Mouse (Mus musculus): ENCODE measurements around the gene Tnfrsf22. TPM values are rescaled to one million over a fixed set of nuclear protein-coding genes. Genes with fewer than 3 reads are reported as not detected.

The Tnfrsf22 gene
- polyA plus RNA-seq, 1 experiment from 2014 or later, result 9.1 TPM

DNA sequence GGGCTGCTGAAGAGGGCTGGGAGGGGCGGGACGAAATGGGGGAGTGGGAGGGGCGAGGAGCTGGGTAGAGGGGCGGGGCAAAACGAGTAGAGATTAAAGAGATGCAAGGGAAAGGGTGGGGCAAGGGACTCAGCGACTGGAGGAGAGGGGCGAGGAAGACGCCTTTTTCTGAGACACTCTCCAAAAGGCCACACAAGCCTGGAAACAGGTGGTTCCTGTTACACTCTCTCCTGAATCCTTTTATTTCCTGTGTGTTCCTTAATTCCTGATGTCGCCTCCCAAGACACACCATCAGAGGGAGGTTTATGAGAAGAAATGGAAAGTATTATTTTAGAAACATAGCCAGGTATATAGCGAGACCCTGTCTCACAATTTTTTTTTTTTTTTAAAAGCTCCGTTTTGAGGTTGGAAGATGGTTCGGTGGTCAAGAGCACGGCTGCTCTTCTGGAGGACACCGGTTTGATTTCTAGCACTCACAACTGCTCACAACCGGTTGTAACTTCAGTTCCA lies 49.2 kb downstream of the Tnfrsf22 start:
- 5% methylated on average over 15 of the region's 15 CpGs for WGBS
- peak overlapping the region; percentile 25; the same call in 1 of the 2 replicates for H3K9ac ChIP-seq (ENCODE audit: low read length)

GRCm38 (mm10) chr7:143599428-143600230 lies 49.8 kb downstream of the Tnfrsf22 start, which contains the start of gene Cars:
Gene Cars (minus strand): TSS chr7:143600090.
- Histone ChIP-seq H3K9me3 (ENCODE audit: control insufficient read depth, low read length) (no peaks in the 10 kb centered on the region), H3K4me1 (replicated peaks; ENCODE audit: control insufficient read depth, insufficient read depth, low read length) (peaks cover 7% of the 10 kb centered on the region; the same call in 1 of the 2 replicates), H3K27me3 (replicated peaks; ENCODE audit: control insufficient read depth, insufficient read depth, low read length) (no peaks in the 10 kb centered on the region), H3K36me3 (ENCODE audit: control insufficient read depth, insufficient read depth, low read length) (peaks cover 5% of the 10 kb centered on the region; the same call in 1 of the 2 replicates), H3K4me2 (ENCODE audit: low read length) (peak within 1 kb of the TSS; percentile 95), H3K27ac (ENCODE audit: low read depth) (peak within 1 kb of the TSS; percentile 43; the same call in 1 of the 2 replicates), H3K4me3 (ENCODE audit: low read depth, low read length) (peak within 1 kb of the TSS; percentile 87), H3K9ac (ENCODE audit: low read length) (peak within 1 kb of the TSS; percentile 80)
- WGBS, result 3% methylated on average over 35 of the region's 35 CpGs
- ATAC-seq (replicated peaks; ENCODE audit: low FRiP score, low TSS enrichment, low read depth) (peak; percentile 99), DNase-seq (ENCODE audit: low spot score) (peak; percentile 95)

More for the DNA sequence above, 49.2 kb downstream of the Tnfrsf22 start:
- Histone ChIP-seq H3K4me2 (ENCODE audit: low read length) (peak overlapping the region; percentile 95), H3K4me1 (replicated peaks; ENCODE audit: control insufficient read depth, insufficient read depth, low read length) (peaks cover 7% of the 10 kb centered on the region; the same call in 1 of the 2 replicates), H3K27me3 (replicated peaks; ENCODE audit: control insufficient read depth, insufficient read depth, low read length) (no peaks in the 10 kb centered on the region), H3K36me3 (ENCODE audit: control insufficient read depth, insufficient read depth, low read length) (peaks cover 5% of the 10 kb centered on the region; the same call in 1 of the 2 replicates), H3K9me3 (ENCODE audit: control insufficient read depth, low read length) (no peaks in the 10 kb centered on the region), H3K4me3 (ENCODE audit: low read depth, low read length) (peak overlapping the region; percentile 87), H3K27ac (ENCODE audit: low read depth) (no peak overlapping the region)
- ATAC-seq (replicated peaks; ENCODE audit: low FRiP score, low TSS enrichment, low read depth) (peak; percentile 53; the same call in 1 of the 2 replicates), DNase-seq (ENCODE audit: low spot score) (no peak)

- DNase-seq (ENCODE audit: low spot score), result no peak
- H3K9me3 ChIP-seq (ENCODE audit: control insufficient read depth, low read length), result no peaks in the 10 kb centered on the region
- H3K9ac ChIP-seq (ENCODE audit: low read length), result no peak overlapping the region
- H3K36me3 ChIP-seq (ENCODE audit: control insufficient read depth, insufficient read depth, low read length), result peaks cover 27% of the 10 kb centered on the region
- no peak overlapping the region for H3K4me2 ChIP-seq (ENCODE audit: low read length)
- no peak overlapping the region for H3K27ac ChIP-seq (ENCODE audit: low read depth)
- no peak overlapping the region for H3K4me3 ChIP-seq (ENCODE audit: low read depth, low read length)
- H3K4me1 ChIP-seq (replicated peaks; ENCODE audit: control insufficient read depth, insufficient read depth, low read length), result peaks cover 7% of the 10 kb centered on the region; the same call in 1 of the 2 replicates
- ATAC-seq (replicated peaks; ENCODE audit: low FRiP score, low TSS enrichment, low read depth), result no peak
- no peaks in the 10 kb centered on the region for H3K27me3 ChIP-seq (replicated peaks; ENCODE audit: control insufficient read depth, insufficient read depth, low read length)
- WGBS, result 53% methylated on average over 5 of the region's 5 CpGs
Observed at GRCm38 (mm10) chr7:143594865-143595264, 54.6 kb downstream of the Tnfrsf22 start.

DNA sequence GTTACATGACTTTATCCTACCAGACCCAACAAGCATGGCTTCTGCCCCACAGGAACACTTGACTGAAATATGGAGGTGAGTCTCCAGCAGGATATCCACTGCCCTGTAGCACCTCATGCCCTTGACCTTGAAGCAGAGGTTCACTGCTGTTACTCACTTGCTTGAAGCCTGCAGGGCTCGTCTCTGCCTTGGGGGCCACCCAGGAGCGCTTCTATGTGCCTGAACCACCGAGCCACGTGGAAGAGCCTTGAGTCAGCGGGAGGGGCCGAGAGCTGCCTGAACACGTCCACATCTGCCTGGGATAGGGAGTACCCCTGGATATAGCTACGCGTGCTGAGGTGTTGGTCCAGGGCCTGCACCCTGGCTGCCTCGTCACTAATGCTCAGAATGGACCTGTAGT lies 57.2 kb downstream of the Tnfrsf22 start:
- H3K27ac ChIP-seq (ENCODE audit: low read depth), result no peak overlapping the region
- no peak overlapping the region for H3K4me3 ChIP-seq (ENCODE audit: low read depth, low read length)
- peaks cover 41% of the 10 kb centered on the region for H3K36me3 ChIP-seq (ENCODE audit: control insufficient read depth, insufficient read depth, low read length)
- no peaks in the 10 kb centered on the region for H3K9me3 ChIP-seq (ENCODE audit: control insufficient read depth, low read length)
- H3K27me3 ChIP-seq (replicated peaks; ENCODE audit: control insufficient read depth, insufficient read depth, low read length), result no peaks in the 10 kb centered on the region
- 88% methylated on average over 10 of the region's 10 CpGs for WGBS
- no peaks in the 10 kb centered on the region for H3K4me1 ChIP-seq (replicated peaks; ENCODE audit: control insufficient read depth, insufficient read depth, low read length)
- H3K9ac ChIP-seq (ENCODE audit: low read length), result no peak overlapping the region
- no peak overlapping the region for H3K4me2 ChIP-seq (ENCODE audit: low read length)
- DNase-seq (ENCODE audit: low spot score) (no peak), ATAC-seq (replicated peaks; ENCODE audit: low FRiP score, low TSS enrichment, low read depth) (no peak)

- Histone ChIP-seq H3K4me1 (replicated peaks; ENCODE audit: control insufficient read depth, insufficient read depth, low read length) (no peaks in the 10 kb centered on the region), H3K4me3 (ENCODE audit: low read depth, low read length) (no peak overlapping the region), H3K36me3 (ENCODE audit: control insufficient read depth, insufficient read depth, low read length) (peaks cover 64% of the 10 kb centered on the region), H3K27me3 (replicated peaks; ENCODE audit: control insufficient read depth, insufficient read depth, low read length) (no peaks in the 10 kb centered on the region), H3K27ac (ENCODE audit: low read depth) (no peak overlapping the region), H3K9me3 (ENCODE audit: control insufficient read depth, low read length) (no peaks in the 10 kb centered on the region), H3K4me2 (ENCODE audit: low read length) (no peak overlapping the region), H3K9ac (ENCODE audit: low read length) (no peak overlapping the region)
- no peak for DNase-seq (ENCODE audit: low spot score)
- no peak for ATAC-seq (replicated peaks; ENCODE audit: low FRiP score, low TSS enrichment, low read depth)
- WGBS, result 95% methylated on average over 4 of the region's 4 CpGs
Observed at GRCm38 (mm10) chr7:143588006-143588405, 61.5 kb downstream of the Tnfrsf22 start.

GRCm38 (mm10) chr7:143587586-143587985 lies 61.9 kb downstream of the Tnfrsf22 start:
- 86% methylated on average over 5 of the region's 5 CpGs for WGBS
- Histone ChIP-seq H3K4me2 (ENCODE audit: low read length) (no peak overlapping the region), H3K4me1 (replicated peaks; ENCODE audit: control insufficient read depth, insufficient read depth, low read length) (no peaks in the 10 kb centered on the region), H3K27ac (ENCODE audit: low read depth) (no peak overlapping the region), H3K9me3 (ENCODE audit: control insufficient read depth, low read length) (no peaks in the 10 kb centered on the region), H3K36me3 (ENCODE audit: control insufficient read depth, insufficient read depth, low read length) (peaks cover 65% of the 10 kb centered on the region), H3K9ac (ENCODE audit: low read length) (no peak overlapping the region), H3K27me3 (replicated peaks; ENCODE audit: control insufficient read depth, insufficient read depth, low read length) (no peaks in the 10 kb centered on the region), H3K4me3 (ENCODE audit: low read depth, low read length) (no peak overlapping the region)
- ATAC-seq (replicated peaks; ENCODE audit: low FRiP score, low TSS enrichment, low read depth) (no peak), DNase-seq (ENCODE audit: low spot score) (no peak)

Other genes starting within 250 kb of the Tnfrsf22 start
- gene Cdkn1c, start 188.6 kb downstream of the Tnfrsf22 start, polyA plus RNA-seq (2014; fragmentation: Nextera tagmentation; extraction: Ambion mirVana), result 639 and 672 TPM in 2 replicates
- gene Slc22a18, start 175.9 kb downstream of the Tnfrsf22 start, polyA plus RNA-seq (2014; fragmentation: Nextera tagmentation; extraction: Ambion mirVana), result 6.8 and 8.7 TPM in 2 replicates
- gene Phlda2, start 146.5 kb downstream of the Tnfrsf22 start, polyA plus RNA-seq (2014; fragmentation: Nextera tagmentation; extraction: Ambion mirVana), result 9.2 and 15.3 TPM in 2 replicates
- gene Nap1l4, start 100.6 kb downstream of the Tnfrsf22 start, polyA plus RNA-seq (2014; fragmentation: Nextera tagmentation; extraction: Ambion mirVana), result 112 and 125 TPM in 2 replicates
- 53.9 and 56.5 TPM in 2 replicates for gene Cars, start 49.6 kb downstream of the Tnfrsf22 start, polyA plus RNA-seq (2014; fragmentation: Nextera tagmentation; extraction: Ambion mirVana)
- gene Tnfrsf26, start 20.9 kb downstream of the Tnfrsf22 start, polyA plus RNA-seq (2014; fragmentation: Nextera tagmentation; extraction: Ambion mirVana), result 0.30 and 0.55 TPM in 2 replicates
- gene Tnfrsf23, start 36.2 kb upstream of the Tnfrsf22 start, polyA plus RNA-seq (2014; fragmentation: Nextera tagmentation; extraction: Ambion mirVana), result 1.0 and 1.1 TPM in 2 replicates
- gene Osbpl5, start 107.3 kb upstream of the Tnfrsf22 start, polyA plus RNA-seq (2014; fragmentation: Nextera tagmentation; extraction: Ambion mirVana), result 34.9 and 39.7 TPM in 2 replicates
- not detected in 2 replicates for gene Mrgprg, start 117.3 kb upstream of the Tnfrsf22 start, polyA plus RNA-seq (2014; fragmentation: Nextera tagmentation; extraction: Ambion mirVana)
- gene Mrgpre, start 134.8 kb upstream of the Tnfrsf22 start, polyA plus RNA-seq (2014; fragmentation: Nextera tagmentation; extraction: Ambion mirVana), result 2.3 and 2.4 TPM in 2 replicates
- 11.7 and 12.3 TPM in 2 replicates for gene Nadsyn1, start 173.2 kb upstream of the Tnfrsf22 start, polyA plus RNA-seq (2014; fragmentation: Nextera tagmentation; extraction: Ambion mirVana)
- gene Dhcr7, start 173.5 kb upstream of the Tnfrsf22 start, polyA plus RNA-seq (2014; fragmentation: Nextera tagmentation; extraction: Ambion mirVana), result 80.4 and 84.3 TPM in 2 replicates
- gene Gm498, start 217.2 kb upstream of the Tnfrsf22 start, polyA plus RNA-seq (2014; fragmentation: Nextera tagmentation; extraction: Ambion mirVana), result not detected in 2 replicates

Data from intestine, embryonic 14.5 days (tissue).